Mouse (Mus musculus): ENCODE measurements around the gene Ccser1. TPM values are rescaled to one million over a fixed set of nuclear protein-coding genes. Genes with fewer than 3 reads are reported as not detected.

Ccser1 gene
- total RNA-seq, 1 experiment: 4.1 TPM

DNA sequence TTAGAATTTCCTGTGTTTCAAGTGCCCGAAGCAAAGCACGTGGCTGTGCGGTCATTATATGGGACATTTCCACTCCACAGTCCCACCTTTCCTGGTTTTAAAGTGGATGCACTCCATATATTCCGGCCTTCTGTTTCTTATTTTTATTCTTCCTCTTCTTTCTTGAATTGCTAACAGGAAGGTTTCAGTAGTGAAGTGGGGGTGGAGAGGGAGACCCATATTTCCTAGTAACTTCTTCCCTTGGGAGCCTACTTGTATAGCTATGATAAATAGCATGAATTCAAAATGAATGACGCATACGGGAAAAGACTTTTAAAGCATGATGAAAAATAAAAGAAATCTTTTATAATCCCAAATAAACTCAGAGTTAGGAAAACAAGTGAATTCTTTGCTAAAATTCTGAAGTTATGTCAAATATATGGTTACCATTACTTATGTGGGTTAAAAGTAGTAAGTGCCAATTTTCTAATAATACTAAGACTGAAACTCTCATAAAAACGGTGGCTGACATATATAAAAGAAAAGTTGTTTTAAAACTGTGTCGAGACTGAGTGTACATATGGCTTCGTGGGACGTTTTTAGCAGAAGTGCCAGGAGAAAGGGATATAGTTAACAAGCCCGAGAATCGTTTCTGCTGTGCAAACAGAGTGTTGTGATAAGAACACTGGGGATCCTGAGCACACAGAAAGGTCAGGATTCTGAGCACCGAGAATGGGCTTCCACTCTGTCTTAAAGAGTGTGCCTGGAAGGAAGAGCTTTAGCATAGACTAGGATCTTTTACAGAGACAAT, 11.7 kb downstream of the Ccser1 start:
- DNase-seq (ENCODE audit: low read depth, low spot score): no peak
- H3K4me3 ChIP-seq (ENCODE audit: insufficient read depth in 1 of 2, low read depth in 1 of 2, low read length in 2 of 2, poor library complexity in 1 of 2, severe bottlenecking in 1 of 2): no peak overlapping the region
- H3K4me1 ChIP-seq (ENCODE audit: control insufficient read depth in 2 of 2, insufficient read depth in 2 of 2, low read length in 2 of 2, poor library complexity in 1 of 2): no peaks in the 10 kb centered on the region
- TF ChIP-seq HCFC1 (IDR thresholded peaks at IDR 0.05; ENCODE audit: borderline replicate concordance, insufficient read depth, low read length) (no peak), MAFK (IDR thresholded peaks at IDR 0.05; ENCODE audit: insufficient read depth, low read depth, low read length) (no peak), CHD2 (IDR thresholded peaks at IDR 0.05; ENCODE audit: low read depth, low read length) (no peak), ZNF384 (IDR thresholded peaks at IDR 0.05; ENCODE audit: low read depth, low read length) (no peak), ZC3H11A (IDR thresholded peaks at IDR 0.05; ENCODE audit: borderline replicate concordance, low read depth, low read length) (no peak)
- H3K36me3 ChIP-seq (ENCODE audit: control insufficient read depth, insufficient read depth, low read length, poor library complexity, severe bottlenecking): no peaks in the 10 kb centered on the region
- in situ Hi-C loops (cut with MboI; ENCODE audit: low sequenced_read_pairs in 2 of 2, unreplicated experiment in 2 of 2): no loop called here
- H3K9me3 ChIP-seq (ENCODE audit: control insufficient read depth, insufficient read depth, low read depth, low read length): no peaks in the 10 kb centered on the region
- no peak overlapping the region for H3K27ac ChIP-seq (ENCODE audit: insufficient read depth, low read depth, low read length, poor library complexity, severe bottlenecking)
- no peak overlapping the region for H3K9ac ChIP-seq (ENCODE audit: insufficient read depth, low read depth, low read length, poor library complexity, severe bottlenecking)

DNA sequence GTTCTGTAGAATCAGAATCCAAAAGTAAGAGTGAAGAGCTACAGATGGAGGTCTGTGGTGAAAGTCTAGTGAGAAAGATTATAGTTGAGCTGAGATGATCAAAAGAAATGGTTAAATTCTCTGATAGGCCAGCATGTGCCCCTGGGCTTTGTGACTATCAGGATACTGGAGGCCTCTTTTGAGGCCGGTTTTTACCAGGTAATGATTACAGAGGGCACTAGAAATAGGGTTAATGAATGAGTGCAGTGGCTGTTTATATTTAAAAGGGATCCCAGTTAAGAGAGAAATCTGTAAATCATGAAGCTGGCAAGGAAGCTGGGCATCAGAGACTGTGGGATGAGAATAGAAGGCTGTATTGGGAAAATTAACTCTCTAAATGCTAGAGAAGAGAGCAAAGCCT, 23.2 kb downstream of the Ccser1 start:
- TF ChIP-seq ZC3H11A (IDR thresholded peaks at IDR 0.05; ENCODE audit: borderline replicate concordance, low read depth, low read length) (no peak), MAFK (IDR thresholded peaks at IDR 0.05; ENCODE audit: insufficient read depth, low read depth, low read length) (no peak), CHD2 (IDR thresholded peaks at IDR 0.05; ENCODE audit: low read depth, low read length) (no peak), ZNF384 (IDR thresholded peaks at IDR 0.05; ENCODE audit: low read depth, low read length) (no peak), HCFC1 (IDR thresholded peaks at IDR 0.05; ENCODE audit: borderline replicate concordance, insufficient read depth, low read length) (no peak)
- H3K4me3 ChIP-seq (ENCODE audit: insufficient read depth in 1 of 2, low read depth in 1 of 2, low read length in 2 of 2, poor library complexity in 1 of 2, severe bottlenecking in 1 of 2): no peak overlapping the region
- H3K9ac ChIP-seq (ENCODE audit: insufficient read depth, low read depth, low read length, poor library complexity, severe bottlenecking): no peak overlapping the region
- no peak overlapping the region for H3K27ac ChIP-seq (ENCODE audit: insufficient read depth, low read depth, low read length, poor library complexity, severe bottlenecking)
- in situ Hi-C loops (cut with MboI; ENCODE audit: low sequenced_read_pairs in 2 of 2, unreplicated experiment in 2 of 2): no loop called here
- H3K4me1 ChIP-seq (ENCODE audit: control insufficient read depth in 2 of 2, insufficient read depth in 2 of 2, low read length in 2 of 2, poor library complexity in 1 of 2): no peaks in the 10 kb centered on the region
- H3K36me3 ChIP-seq (ENCODE audit: control insufficient read depth, insufficient read depth, low read length, poor library complexity, severe bottlenecking): no peaks in the 10 kb centered on the region
- DNase-seq (ENCODE audit: low read depth, low spot score): no peak
- no peaks in the 10 kb centered on the region for H3K9me3 ChIP-seq (ENCODE audit: control insufficient read depth, insufficient read depth, low read depth, low read length)

DNA sequence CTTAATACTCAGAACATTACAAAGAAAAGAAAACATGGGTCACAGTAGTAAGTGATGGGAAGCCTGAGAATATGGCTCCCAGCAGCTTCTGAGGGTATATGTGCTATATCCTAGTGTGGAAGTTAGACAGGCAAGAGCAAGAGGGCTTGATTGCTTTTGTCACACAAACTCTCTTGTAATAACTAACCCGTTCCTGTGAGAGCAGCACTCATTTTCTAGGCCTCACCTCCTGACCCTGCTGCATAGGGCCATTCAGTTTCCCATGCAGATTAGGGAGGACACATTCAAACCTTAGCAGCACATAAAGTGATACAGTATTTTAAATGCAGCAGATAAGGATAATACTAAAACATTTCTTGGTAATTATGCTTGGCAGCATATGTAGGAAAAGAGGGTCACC, 25.9 kb downstream of the Ccser1 start:
- no peaks in the 10 kb centered on the region for H3K4me1 ChIP-seq (ENCODE audit: control insufficient read depth in 2 of 2, insufficient read depth in 2 of 2, low read length in 2 of 2, poor library complexity in 1 of 2)
- TF ChIP-seq HCFC1 (IDR thresholded peaks at IDR 0.05; ENCODE audit: borderline replicate concordance, insufficient read depth, low read length) (no peak), MAFK (IDR thresholded peaks at IDR 0.05; ENCODE audit: insufficient read depth, low read depth, low read length) (no peak), ZC3H11A (IDR thresholded peaks at IDR 0.05; ENCODE audit: borderline replicate concordance, low read depth, low read length) (no peak), ZNF384 (IDR thresholded peaks at IDR 0.05; ENCODE audit: low read depth, low read length) (no peak), CHD2 (IDR thresholded peaks at IDR 0.05; ENCODE audit: low read depth, low read length) (no peak)
- H3K9ac ChIP-seq (ENCODE audit: insufficient read depth, low read depth, low read length, poor library complexity, severe bottlenecking): no peak overlapping the region
- H3K9me3 ChIP-seq (ENCODE audit: control insufficient read depth, insufficient read depth, low read depth, low read length): no peaks in the 10 kb centered on the region
- H3K4me3 ChIP-seq (ENCODE audit: insufficient read depth in 1 of 2, low read depth in 1 of 2, low read length in 2 of 2, poor library complexity in 1 of 2, severe bottlenecking in 1 of 2): no peak overlapping the region
- DNase-seq (ENCODE audit: low read depth, low spot score): no peak
- H3K36me3 ChIP-seq (ENCODE audit: control insufficient read depth, insufficient read depth, low read length, poor library complexity, severe bottlenecking): no peaks in the 10 kb centered on the region
- no peak overlapping the region for H3K27ac ChIP-seq (ENCODE audit: insufficient read depth, low read depth, low read length, poor library complexity, severe bottlenecking)
- in situ Hi-C loops (cut with MboI; ENCODE audit: low sequenced_read_pairs in 2 of 2, unreplicated experiment in 2 of 2): no loop called here

DNA sequence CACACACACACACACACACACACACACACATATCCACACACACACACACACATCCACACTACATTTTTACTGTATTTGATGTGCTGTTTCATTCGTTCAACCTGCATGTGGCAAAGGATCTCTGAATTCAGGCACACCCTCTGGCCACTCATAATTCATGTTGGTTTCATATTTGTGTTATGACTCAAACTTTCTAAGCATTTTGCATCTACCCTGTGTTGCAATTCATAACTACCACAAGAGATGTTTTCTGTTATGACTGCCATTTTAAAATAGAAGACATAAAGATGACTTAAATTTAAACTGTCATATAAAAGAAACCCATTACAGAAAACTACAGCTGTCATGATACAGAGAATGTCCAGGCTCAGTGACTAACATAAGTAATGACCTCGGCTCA, 26.5 kb downstream of the Ccser1 start:
- H3K4me1 ChIP-seq (ENCODE audit: control insufficient read depth in 2 of 2, insufficient read depth in 2 of 2, low read length in 2 of 2, poor library complexity in 1 of 2): no peaks in the 10 kb centered on the region
- no peak overlapping the region for H3K27ac ChIP-seq (ENCODE audit: insufficient read depth, low read depth, low read length, poor library complexity, severe bottlenecking)
- no peaks in the 10 kb centered on the region for H3K9me3 ChIP-seq (ENCODE audit: control insufficient read depth, insufficient read depth, low read depth, low read length)
- DNase-seq (ENCODE audit: low read depth, low spot score): no peak
- in situ Hi-C loops (cut with MboI; ENCODE audit: low sequenced_read_pairs in 2 of 2, unreplicated experiment in 2 of 2): no loop called here
- H3K4me3 ChIP-seq (ENCODE audit: insufficient read depth in 1 of 2, low read depth in 1 of 2, low read length in 2 of 2, poor library complexity in 1 of 2, severe bottlenecking in 1 of 2): no peak overlapping the region
- H3K36me3 ChIP-seq (ENCODE audit: control insufficient read depth, insufficient read depth, low read length, poor library complexity, severe bottlenecking): no peaks in the 10 kb centered on the region
- H3K9ac ChIP-seq (ENCODE audit: insufficient read depth, low read depth, low read length, poor library complexity, severe bottlenecking): no peak overlapping the region
- TF ChIP-seq ZC3H11A (IDR thresholded peaks at IDR 0.05; ENCODE audit: borderline replicate concordance, low read depth, low read length) (no peak), MAFK (IDR thresholded peaks at IDR 0.05; ENCODE audit: insufficient read depth, low read depth, low read length) (no peak), ZNF384 (IDR thresholded peaks at IDR 0.05; ENCODE audit: low read depth, low read length) (no peak), CHD2 (IDR thresholded peaks at IDR 0.05; ENCODE audit: low read depth, low read length) (no peak), HCFC1 (IDR thresholded peaks at IDR 0.05; ENCODE audit: borderline replicate concordance, insufficient read depth, low read length) (no peak)

All from ES-E14 (cell line).